Mouse (Mus musculus): ENCODE results near the gene Gpa33. TPM values are rescaled to one million over a fixed set of nuclear protein-coding genes. Genes with fewer than 3 reads are reported as not detected.
"Not testable (repeated sequence)": the region's sequence is repeated elsewhere in the genome, so short reads cannot be mapped to it uniquely, and the experiment has no call there.

Gene Gpa33
- polyA plus RNA-seq, 1 experiment from 2014 or later = not detected

GRCm38 (mm10) chr1:166135091-166135740 is 5.2 kb downstream of the Gpa33 start:
- Histone ChIP-seq H3K27ac (no peak overlapping the region), H3K4me1 (replicated peaks) (peaks cover 40% of the 10 kb centered on the region), H3K36me3 (no peaks in the 10 kb centered on the region), H3K9me3 (replicated peaks) (no peaks in the 10 kb centered on the region), H3K4me2 (no peak overlapping the region), H3K9ac (no peak overlapping the region), H3K4me3 (no peak overlapping the region), H3K27me3 (no peaks in the 10 kb centered on the region)
- ATAC-seq (replicated peaks; ENCODE audit: insufficient number of reproducible peaks, insufficient read depth, low FRiP score, low read depth) = no peak
- WGBS = 50% methylated on average over 5 of the region's 5 CpGs

DNA sequence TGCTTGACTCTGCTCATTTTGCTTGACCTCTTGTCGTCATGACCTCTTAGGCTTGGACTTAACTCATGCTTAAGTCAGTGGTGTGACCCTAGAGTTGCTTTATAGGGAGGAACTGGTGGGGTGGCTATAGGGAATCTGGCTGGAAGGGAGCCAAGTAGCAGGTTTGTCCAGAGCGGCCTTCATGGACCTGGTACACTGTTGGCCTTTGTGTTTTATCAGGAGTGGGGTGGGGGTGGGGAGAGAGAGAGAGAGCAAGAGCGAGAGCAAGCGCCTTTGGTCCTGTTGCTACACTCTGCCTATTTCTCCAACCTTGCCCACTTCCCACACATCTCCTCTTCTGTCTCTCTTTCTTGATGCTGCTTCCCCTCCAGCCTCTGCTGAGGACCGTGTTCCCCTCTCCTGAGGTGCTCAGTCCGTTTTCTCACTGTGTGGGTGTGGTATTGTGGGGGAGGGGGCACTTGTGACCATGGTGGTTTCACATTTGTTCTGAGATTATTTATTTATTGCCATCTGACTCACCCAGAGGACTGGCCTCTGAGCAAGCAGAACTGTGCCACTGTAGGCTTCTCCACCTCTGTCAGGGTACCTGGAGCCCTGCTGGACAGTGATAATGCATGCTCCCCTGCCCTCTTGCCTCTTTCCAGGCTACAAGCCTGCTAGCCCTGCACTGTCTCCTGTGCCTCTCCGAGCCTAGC is 7.4 kb downstream of the Gpa33 start:
- 43% methylated on average over 7 of the region's 7 CpGs for WGBS
- no peaks in the 10 kb centered on the region for H3K27me3 ChIP-seq
- H3K9ac ChIP-seq = no peak overlapping the region
- peaks cover 21% of the 10 kb centered on the region for H3K4me1 ChIP-seq (replicated peaks)
- H3K27ac ChIP-seq = no peak overlapping the region
- H3K36me3 ChIP-seq = no peaks in the 10 kb centered on the region
- no peak for ATAC-seq (replicated peaks; ENCODE audit: insufficient number of reproducible peaks, insufficient read depth, low FRiP score, low read depth)
- no peak overlapping the region for H3K4me2 ChIP-seq
- no peaks in the 10 kb centered on the region for H3K9me3 ChIP-seq (replicated peaks)
- H3K4me3 ChIP-seq = no peak overlapping the region

DNA sequence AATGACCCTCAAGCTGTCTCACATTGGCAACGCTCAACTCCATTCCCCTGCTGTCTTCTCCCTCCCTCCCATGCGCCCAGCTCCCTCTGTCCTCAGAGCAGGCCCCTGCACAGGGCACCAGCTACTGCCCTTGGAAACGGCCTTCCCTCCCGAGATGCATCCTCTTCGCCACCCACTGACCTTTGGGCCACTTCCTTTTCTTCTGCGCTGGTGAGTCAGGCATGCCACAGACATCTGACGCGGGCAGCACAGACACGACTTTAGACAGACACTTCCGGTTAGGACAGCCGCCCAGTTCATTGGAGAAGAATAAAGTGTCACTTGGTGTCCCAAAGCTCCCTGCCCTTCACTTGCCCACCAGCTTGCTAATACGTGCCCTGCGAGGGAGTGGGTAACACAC is 8.1 kb downstream of the Gpa33 start:
- H3K27ac ChIP-seq = no peak overlapping the region
- no peak overlapping the region for H3K4me2 ChIP-seq
- no peaks in the 10 kb centered on the region for H3K27me3 ChIP-seq
- H3K36me3 ChIP-seq = no peaks in the 10 kb centered on the region
- H3K9ac ChIP-seq = no peak overlapping the region
- peak; percentile 32; the same call in 1 of the 2 replicates for ATAC-seq (replicated peaks; ENCODE audit: insufficient number of reproducible peaks, insufficient read depth, low FRiP score, low read depth)
- H3K4me3 ChIP-seq = no peak overlapping the region
- WGBS = 49% methylated on average over 13 of the region's 13 CpGs
- no peaks in the 10 kb centered on the region for H3K9me3 ChIP-seq (replicated peaks)
- peaks cover 17% of the 10 kb centered on the region for H3K4me1 ChIP-seq (replicated peaks)

DNA sequence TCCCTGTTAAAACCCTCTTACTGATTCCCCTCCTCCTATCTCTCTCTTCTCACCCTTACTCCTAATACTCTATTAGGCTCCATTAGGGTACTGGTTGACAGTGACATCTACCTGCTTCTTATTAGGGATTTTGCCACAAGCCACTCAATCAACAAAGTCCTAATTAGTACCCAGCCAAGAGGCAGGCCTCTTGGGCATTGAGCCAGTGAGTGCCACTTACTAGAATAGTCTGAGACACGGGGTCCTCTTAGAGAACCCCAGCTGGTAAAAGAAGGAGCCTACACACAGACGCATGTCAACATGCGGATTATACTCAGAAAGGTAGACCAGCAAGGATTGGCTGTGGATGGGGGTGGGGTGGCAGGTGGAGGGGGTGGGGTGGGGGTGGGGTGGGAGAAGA is 9.1 kb downstream of the Gpa33 start:
- H3K4me2 ChIP-seq = no peak overlapping the region
- H3K9ac ChIP-seq = no peak overlapping the region
- peaks cover 15% of the 10 kb centered on the region for H3K4me1 ChIP-seq (replicated peaks)
- H3K4me3 ChIP-seq = no peak overlapping the region
- no peaks in the 10 kb centered on the region for H3K36me3 ChIP-seq
- no peak for ATAC-seq (replicated peaks; ENCODE audit: insufficient number of reproducible peaks, insufficient read depth, low FRiP score, low read depth)
- 76% methylated on average over 3 of the region's 3 CpGs for WGBS
- no peaks in the 10 kb centered on the region for H3K9me3 ChIP-seq (replicated peaks)
- H3K27ac ChIP-seq = no peak overlapping the region
- no peaks in the 10 kb centered on the region for H3K27me3 ChIP-seq

GRCm38 (mm10) chr1:166139620-166140184 is 9.7 kb downstream of the Gpa33 start:
- Histone ChIP-seq H3K4me1 (replicated peaks) (peaks cover 15% of the 10 kb centered on the region), H3K4me2 (no peak overlapping the region), H3K9me3 (replicated peaks) (no peaks in the 10 kb centered on the region), H3K4me3 (no peak overlapping the region), H3K36me3 (no peaks in the 10 kb centered on the region), H3K27ac (no peak overlapping the region), H3K9ac (no peak overlapping the region), H3K27me3 (no peaks in the 10 kb centered on the region)
- WGBS = 76% methylated on average over 4 of the region's 4 CpGs
- no peak for ATAC-seq (replicated peaks; ENCODE audit: insufficient number of reproducible peaks, insufficient read depth, low FRiP score, low read depth)

GRCm38 (mm10) chr1:166141868-166142267 is 11.8 kb downstream of the Gpa33 start:
- H3K4me1 ChIP-seq (replicated peaks) = peaks cover 15% of the 10 kb centered on the region
- not testable (repeated sequence) for H3K27me3 ChIP-seq; H3K9me3 ChIP-seq (replicated peaks); H3K27ac ChIP-seq; H3K36me3 ChIP-seq; ATAC-seq (replicated peaks; ENCODE audit: insufficient number of reproducible peaks, insufficient read depth, low FRiP score, low read depth); H3K4me3 ChIP-seq; H3K9ac ChIP-seq; H3K4me2 ChIP-seq
- 84% methylated on average over 9 of the region's 9 CpGs for WGBS

DNA sequence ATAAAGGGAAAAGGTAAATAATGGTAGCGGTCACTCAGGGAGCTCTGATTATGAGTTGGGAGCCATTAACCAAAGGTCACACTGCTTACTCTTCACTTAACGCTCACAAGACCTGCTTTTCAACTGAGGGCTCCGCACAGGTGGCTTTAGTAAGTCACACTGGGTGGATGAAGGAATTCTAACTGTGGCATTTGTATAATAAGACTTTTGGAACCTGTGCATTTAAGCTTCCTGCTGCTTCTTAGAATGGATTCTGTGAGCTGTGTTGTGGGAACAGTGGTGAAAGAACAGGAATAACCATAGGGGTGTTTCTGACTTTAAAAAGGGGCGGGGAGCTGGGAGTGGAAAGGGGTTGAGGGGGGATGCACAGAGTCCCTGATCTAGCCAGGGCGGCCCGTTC is 12.3 kb downstream of the Gpa33 start:
- no peak overlapping the region for H3K4me3 ChIP-seq
- no peaks in the 10 kb centered on the region for H3K27me3 ChIP-seq
- H3K4me2 ChIP-seq = no peak overlapping the region
- H3K27ac ChIP-seq = no peak overlapping the region
- peaks cover 11% of the 10 kb centered on the region for H3K4me1 ChIP-seq (replicated peaks)
- no peaks in the 10 kb centered on the region for H3K9me3 ChIP-seq (replicated peaks)
- ATAC-seq (replicated peaks; ENCODE audit: insufficient number of reproducible peaks, insufficient read depth, low FRiP score, low read depth) = no peak
- no peaks in the 10 kb centered on the region for H3K36me3 ChIP-seq
- no peak overlapping the region for H3K9ac ChIP-seq
- WGBS = 77% methylated on average over 6 of the region's 6 CpGs

DNA sequence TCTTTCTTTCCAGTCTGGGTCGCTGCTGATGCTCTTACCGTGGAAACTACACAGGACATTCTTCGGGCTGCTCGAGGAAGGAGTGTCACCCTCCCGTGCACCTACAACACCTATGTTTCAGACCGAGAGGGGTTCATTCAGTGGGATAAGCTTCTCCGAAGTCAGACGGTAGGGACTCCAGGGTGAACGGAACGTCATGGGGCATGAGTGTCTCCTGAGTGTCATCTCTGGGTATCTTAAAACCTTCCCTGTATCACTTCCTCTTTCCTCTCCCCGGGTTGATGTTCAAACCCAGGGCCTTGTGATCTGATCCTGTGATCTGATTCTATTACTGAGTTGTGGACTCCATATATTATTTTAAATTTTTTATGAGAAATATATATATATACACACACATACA is 16.6 kb downstream of the Gpa33 start:
- H3K27me3 ChIP-seq = no peaks in the 10 kb centered on the region
- no peak overlapping the region for H3K4me2 ChIP-seq
- H3K9ac ChIP-seq = no peak overlapping the region
- WGBS = 79% methylated on average over 11 of the region's 11 CpGs
- no peaks in the 10 kb centered on the region for H3K36me3 ChIP-seq
- no peak overlapping the region for H3K27ac ChIP-seq
- H3K4me3 ChIP-seq = no peak overlapping the region
- ATAC-seq (replicated peaks; ENCODE audit: insufficient number of reproducible peaks, insufficient read depth, low FRiP score, low read depth) = no peak
- H3K9me3 ChIP-seq (replicated peaks) = no peaks in the 10 kb centered on the region
- no peaks in the 10 kb centered on the region for H3K4me1 ChIP-seq (replicated peaks)

DNA sequence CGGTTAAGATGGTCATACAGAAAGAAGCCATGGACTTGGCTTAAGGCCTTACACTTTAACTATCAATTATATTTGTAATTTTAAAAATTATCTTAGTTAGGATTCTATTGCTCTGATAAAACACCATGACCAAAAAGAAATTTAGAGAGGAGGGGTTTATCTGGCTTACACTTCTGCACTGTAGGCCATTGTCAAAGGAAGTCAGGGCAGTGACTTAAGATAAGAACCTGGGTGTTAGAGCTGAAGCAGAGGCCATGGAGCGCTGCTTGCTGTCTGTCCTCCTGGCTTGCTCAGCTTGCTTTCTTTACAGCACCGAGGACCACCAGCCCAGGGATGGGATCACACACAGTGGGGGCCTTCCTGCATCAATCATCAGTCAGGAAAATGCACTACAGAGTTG is 17.6 kb downstream of the Gpa33 start:
- whole genome bisulfite sequencing = 51% methylated on average over 3 of the region's 3 CpGs
- H3K4me3 ChIP-seq = no peak overlapping the region
- no peak overlapping the region for H3K27ac ChIP-seq
- no peak overlapping the region for H3K4me2 ChIP-seq
- no peaks in the 10 kb centered on the region for H3K4me1 ChIP-seq (replicated peaks)
- H3K27me3 ChIP-seq = no peaks in the 10 kb centered on the region
- no peak for ATAC-seq (replicated peaks; ENCODE audit: insufficient number of reproducible peaks, insufficient read depth, low FRiP score, low read depth)
- no peaks in the 10 kb centered on the region for H3K36me3 ChIP-seq
- no peaks in the 10 kb centered on the region for H3K9me3 ChIP-seq (replicated peaks)
- H3K9ac ChIP-seq = no peak overlapping the region

DNA sequence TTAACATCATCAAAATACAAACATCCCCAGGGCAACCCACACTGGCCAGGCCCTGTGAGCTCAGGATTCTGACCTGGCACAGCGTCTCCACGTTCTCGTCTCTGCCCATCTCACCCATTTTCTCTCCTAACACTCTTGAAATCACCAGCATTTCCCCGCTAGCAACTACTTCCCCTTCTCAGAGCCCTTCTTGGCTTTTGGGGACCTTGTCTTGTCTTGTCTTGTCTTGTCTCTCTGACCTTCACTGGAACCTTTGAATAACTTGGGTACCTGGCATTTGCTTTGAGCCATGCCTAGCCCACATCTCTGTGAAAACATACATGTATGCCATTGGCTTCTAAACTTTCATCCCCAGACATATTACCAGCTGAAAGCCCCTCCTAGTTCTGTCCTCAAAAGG is 19.4 kb downstream of the Gpa33 start:
- ATAC-seq (replicated peaks; ENCODE audit: insufficient number of reproducible peaks, insufficient read depth, low FRiP score, low read depth) = no peak
- H3K4me3 ChIP-seq = no peak overlapping the region
- WGBS = 77% methylated on average over 4 of the region's 4 CpGs
- peaks cover 2% of the 10 kb centered on the region for H3K27me3 ChIP-seq
- H3K36me3 ChIP-seq = no peaks in the 10 kb centered on the region
- no peaks in the 10 kb centered on the region for H3K9me3 ChIP-seq (replicated peaks)
- H3K4me1 ChIP-seq (replicated peaks) = peaks cover 6% of the 10 kb centered on the region
- no peak overlapping the region for H3K9ac ChIP-seq
- no peak overlapping the region for H3K27ac ChIP-seq
- H3K4me2 ChIP-seq = no peak overlapping the region

GRCm38 (mm10) chr1:166150035-166150434 is 20.0 kb downstream of the Gpa33 start:
- no peak overlapping the region for H3K9ac ChIP-seq
- H3K36me3 ChIP-seq = no peaks in the 10 kb centered on the region
- peaks cover 9% of the 10 kb centered on the region for H3K4me1 ChIP-seq (replicated peaks)
- H3K9me3 ChIP-seq (replicated peaks) = no peaks in the 10 kb centered on the region
- WGBS = 77% methylated on average over 7 of the region's 7 CpGs
- no peak overlapping the region for H3K4me2 ChIP-seq
- H3K4me3 ChIP-seq = no peak overlapping the region
- no peak for ATAC-seq (replicated peaks; ENCODE audit: insufficient number of reproducible peaks, insufficient read depth, low FRiP score, low read depth)
- H3K27ac ChIP-seq = no peak overlapping the region
- H3K27me3 ChIP-seq = peaks cover 8% of the 10 kb centered on the region

- no peak overlapping the region for H3K9ac ChIP-seq
Observed at GRCm38 (mm10) chr1:166151341-166151740, 21.3 kb downstream of the Gpa33 start.

More at GRCm38 (mm10) chr1:166151341-166151740, 21.3 kb downstream of the Gpa33 start:
- WGBS = 56% methylated on average over 11 of the region's 11 CpGs
- no peak for ATAC-seq (replicated peaks; ENCODE audit: insufficient number of reproducible peaks, insufficient read depth, low FRiP score, low read depth)
- no peak overlapping the region for H3K27ac ChIP-seq
- H3K4me3 ChIP-seq = no peak overlapping the region
- no peaks in the 10 kb centered on the region for H3K9me3 ChIP-seq (replicated peaks)
- no peak overlapping the region for H3K4me2 ChIP-seq
- H3K4me1 ChIP-seq (replicated peaks) = peaks cover 9% of the 10 kb centered on the region
- H3K36me3 ChIP-seq = no peaks in the 10 kb centered on the region
- peaks cover 17% of the 10 kb centered on the region for H3K27me3 ChIP-seq
